Mouse (Mus musculus): ENCODE results near the gene Prkar1b. TPM values are rescaled to one million over a fixed set of nuclear protein-coding genes. Genes with fewer than 3 reads are reported as not detected.

Gene Prkar1b
- polyA plus RNA-seq, 1 experiment from 2014 or later, result 19.5 TPM

DNA sequence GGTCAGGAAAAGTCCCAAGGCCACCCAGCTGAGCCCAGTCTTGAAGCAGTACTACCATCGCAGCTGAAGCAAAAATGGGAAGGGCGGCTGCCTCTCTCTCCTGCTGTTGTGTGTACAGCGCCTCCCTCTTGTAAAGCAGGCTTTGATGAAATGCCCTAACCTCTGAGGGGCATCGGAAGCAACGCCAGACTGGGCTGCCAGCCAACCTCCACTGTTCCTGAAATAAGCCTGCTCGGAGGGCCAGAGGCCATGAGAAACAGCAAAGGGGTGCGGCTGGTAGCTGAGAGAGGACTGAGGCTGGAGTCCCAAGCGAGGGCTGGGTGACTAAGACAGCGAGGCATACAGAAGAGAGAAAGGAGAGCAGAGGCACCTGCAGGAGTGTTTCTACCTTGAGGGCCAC is 161.0 kb downstream of the Prkar1b start:
- Histone ChIP-seq H3K27ac (ENCODE audit: low read length) (peak overlapping the region; percentile 36; the same call in 1 of the 2 replicates), H3K9me3 (ENCODE audit: control insufficient read depth, low read depth, low read length) (no peaks in the 10 kb centered on the region), H3K4me1 (ENCODE audit: control insufficient read depth, insufficient read depth, low read length) (peaks cover 17% of the 10 kb centered on the region; the same call in 1 of the 2 replicates), H3K9ac (replicated peaks; ENCODE audit: low read depth, low read length) (no peak overlapping the region), H3K4me3 (ENCODE audit: low read depth, low read length) (no peak overlapping the region), H3K27me3 (ENCODE audit: control insufficient read depth, insufficient read depth, low read length) (no peaks in the 10 kb centered on the region), H3K36me3 (ENCODE audit: control insufficient read depth, insufficient read depth, low read length) (peaks cover 32% of the 10 kb centered on the region; the same call in 1 of the 2 replicates), H3K4me2 (replicated peaks; ENCODE audit: low read depth, low read length) (no peak overlapping the region)
- WGBS, result 31% methylated on average over 9 of the region's 9 CpGs
- peak; percentile 35; the same call in 1 of the 2 replicates for ATAC-seq (ENCODE audit: insufficient number of reproducible peaks, insufficient read depth, low FRiP score, low read depth)

GRCm38 (mm10) chr5:138987994-138988393 is 161.8 kb downstream of the Prkar1b start:
- H3K4me3 ChIP-seq (ENCODE audit: low read depth, low read length), result no peak overlapping the region

GRCm38 (mm10) chr5:138981921-138982320 is 167.9 kb downstream of the Prkar1b start:
- Histone ChIP-seq H3K4me3 (ENCODE audit: low read depth, low read length) (no peak overlapping the region), H3K27ac (ENCODE audit: low read length) (no peak overlapping the region), H3K4me2 (replicated peaks; ENCODE audit: low read depth, low read length) (no peak overlapping the region), H3K9ac (replicated peaks; ENCODE audit: low read depth, low read length) (no peak overlapping the region), H3K4me1 (ENCODE audit: control insufficient read depth, insufficient read depth, low read length) (no peaks in the 10 kb centered on the region), H3K36me3 (ENCODE audit: control insufficient read depth, insufficient read depth, low read length) (peaks cover 28% of the 10 kb centered on the region; the same call in 1 of the 2 replicates), H3K27me3 (ENCODE audit: control insufficient read depth, insufficient read depth, low read length) (no peaks in the 10 kb centered on the region), H3K9me3 (ENCODE audit: control insufficient read depth, low read depth, low read length) (no peaks in the 10 kb centered on the region)
- 68% methylated on average over 9 of the region's 9 CpGs for WGBS
- no peak for ATAC-seq (ENCODE audit: insufficient number of reproducible peaks, insufficient read depth, low FRiP score, low read depth)

More at GRCm38 (mm10) chr5:138987994-138988393, 161.8 kb downstream of the Prkar1b start:
- Histone ChIP-seq H3K27ac (ENCODE audit: low read length) (peak overlapping the region; percentile 36; the same call in 1 of the 2 replicates), H3K4me2 (replicated peaks; ENCODE audit: low read depth, low read length) (no peak overlapping the region), H3K4me1 (ENCODE audit: control insufficient read depth, insufficient read depth, low read length) (peaks cover 11% of the 10 kb centered on the region; the same call in 1 of the 2 replicates), H3K27me3 (ENCODE audit: control insufficient read depth, insufficient read depth, low read length) (no peaks in the 10 kb centered on the region), H3K9ac (replicated peaks; ENCODE audit: low read depth, low read length) (no peak overlapping the region), H3K36me3 (ENCODE audit: control insufficient read depth, insufficient read depth, low read length) (peaks cover 33% of the 10 kb centered on the region; the same call in 1 of the 2 replicates), H3K9me3 (ENCODE audit: control insufficient read depth, low read depth, low read length) (no peaks in the 10 kb centered on the region)
- no peak for ATAC-seq (ENCODE audit: insufficient number of reproducible peaks, insufficient read depth, low FRiP score, low read depth)
- 68% methylated on average over 10 of the region's 10 CpGs for WGBS

DNA sequence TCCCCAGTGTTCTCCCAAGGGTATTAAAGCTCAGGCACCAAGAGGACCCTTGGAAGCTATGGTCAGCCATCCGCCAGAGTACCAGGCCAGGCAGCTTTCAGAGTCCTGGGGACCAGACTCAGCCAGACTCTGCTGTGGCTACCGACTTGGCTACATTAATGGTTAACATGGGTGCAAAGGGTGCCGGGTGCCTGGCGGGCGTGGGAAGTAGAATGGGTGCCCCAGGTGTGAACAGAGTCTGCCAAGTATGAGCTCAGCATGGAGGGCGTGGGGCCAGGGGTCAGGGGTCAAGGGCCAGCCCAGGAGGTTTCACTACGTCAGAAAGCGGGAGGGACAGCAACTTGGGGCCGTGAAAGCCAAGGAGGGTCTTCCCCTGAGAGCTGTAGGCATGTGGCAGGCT is 169.2 kb downstream of the Prkar1b start:
- Histone ChIP-seq H3K27ac (ENCODE audit: low read length) (no peak overlapping the region), H3K36me3 (ENCODE audit: control insufficient read depth, insufficient read depth, low read length) (peaks cover 21% of the 10 kb centered on the region; the same call in 1 of the 2 replicates), H3K4me2 (replicated peaks; ENCODE audit: low read depth, low read length) (no peak overlapping the region), H3K4me3 (ENCODE audit: low read depth, low read length) (no peak overlapping the region), H3K4me1 (ENCODE audit: control insufficient read depth, insufficient read depth, low read length) (no peaks in the 10 kb centered on the region), H3K9ac (replicated peaks; ENCODE audit: low read depth, low read length) (no peak overlapping the region), H3K9me3 (ENCODE audit: control insufficient read depth, low read depth, low read length) (no peaks in the 10 kb centered on the region), H3K27me3 (ENCODE audit: control insufficient read depth, insufficient read depth, low read length) (no peaks in the 10 kb centered on the region)
- no peak for ATAC-seq (ENCODE audit: insufficient number of reproducible peaks, insufficient read depth, low FRiP score, low read depth)
- WGBS, result 81% methylated on average over 9 of the region's 9 CpGs

- Histone ChIP-seq H3K9ac (replicated peaks; ENCODE audit: low read depth, low read length) (no peak overlapping the region), H3K4me1 (ENCODE audit: control insufficient read depth, insufficient read depth, low read length) (no peaks in the 10 kb centered on the region), H3K36me3 (ENCODE audit: control insufficient read depth, insufficient read depth, low read length) (peaks cover 17% of the 10 kb centered on the region; the same call in 1 of the 2 replicates)
Observed at GRCm38 (mm10) chr5:138979840-138980239, 170.0 kb downstream of the Prkar1b start.

GRCm38 (mm10) chr5:138977759-138978158 is 172.0 kb downstream of the Prkar1b start:
- H3K4me3 ChIP-seq (ENCODE audit: low read depth, low read length), result no peak overlapping the region
- no peak overlapping the region for H3K27ac ChIP-seq (ENCODE audit: low read length)
- no peaks in the 10 kb centered on the region for H3K4me1 ChIP-seq (ENCODE audit: control insufficient read depth, insufficient read depth, low read length)
- no peak overlapping the region for H3K9ac ChIP-seq (replicated peaks; ENCODE audit: low read depth, low read length)
- H3K4me2 ChIP-seq (replicated peaks; ENCODE audit: low read depth, low read length), result no peak overlapping the region
- H3K27me3 ChIP-seq (ENCODE audit: control insufficient read depth, insufficient read depth, low read length), result no peaks in the 10 kb centered on the region
- no peaks in the 10 kb centered on the region for H3K9me3 ChIP-seq (ENCODE audit: control insufficient read depth, low read depth, low read length)
- peaks cover 10% of the 10 kb centered on the region; the same call in 1 of the 2 replicates for H3K36me3 ChIP-seq (ENCODE audit: control insufficient read depth, insufficient read depth, low read length)
- 42% methylated on average over 3 of the region's 3 CpGs for WGBS
- ATAC-seq (ENCODE audit: insufficient number of reproducible peaks, insufficient read depth, low FRiP score, low read depth), result no peak

More at GRCm38 (mm10) chr5:138979840-138980239, 170.0 kb downstream of the Prkar1b start:
- Histone ChIP-seq H3K4me2 (replicated peaks; ENCODE audit: low read depth, low read length) (no peak overlapping the region), H3K27ac (ENCODE audit: low read length) (no peak overlapping the region), H3K9me3 (ENCODE audit: control insufficient read depth, low read depth, low read length) (no peaks in the 10 kb centered on the region), H3K4me3 (ENCODE audit: low read depth, low read length) (no peak overlapping the region), H3K27me3 (ENCODE audit: control insufficient read depth, insufficient read depth, low read length) (no peaks in the 10 kb centered on the region)
- WGBS, result 64% methylated on average over 8 of the region's 8 CpGs
- ATAC-seq (ENCODE audit: insufficient number of reproducible peaks, insufficient read depth, low FRiP score, low read depth), result no peak

- Histone ChIP-seq H3K4me1 (ENCODE audit: control insufficient read depth, insufficient read depth, low read length) (peaks cover 9% of the 10 kb centered on the region), H3K9ac (replicated peaks; ENCODE audit: low read depth, low read length) (no peak overlapping the region), H3K4me2 (replicated peaks; ENCODE audit: low read depth, low read length) (no peak overlapping the region), H3K9me3 (ENCODE audit: control insufficient read depth, low read depth, low read length) (no peaks in the 10 kb centered on the region), H3K4me3 (ENCODE audit: low read depth, low read length) (no peak overlapping the region), H3K27me3 (ENCODE audit: control insufficient read depth, insufficient read depth, low read length) (no peaks in the 10 kb centered on the region), H3K36me3 (ENCODE audit: control insufficient read depth, insufficient read depth, low read length) (peaks cover 9% of the 10 kb centered on the region; the same call in 1 of the 2 replicates), H3K27ac (ENCODE audit: low read length) (no peak overlapping the region)
- ATAC-seq (ENCODE audit: insufficient number of reproducible peaks, insufficient read depth, low FRiP score, low read depth), result no peak
- 93% methylated on average over 8 of the region's 8 CpGs for WGBS
Observed at GRCm38 (mm10) chr5:138974911-138975485, 174.8 kb downstream of the Prkar1b start.

DNA sequence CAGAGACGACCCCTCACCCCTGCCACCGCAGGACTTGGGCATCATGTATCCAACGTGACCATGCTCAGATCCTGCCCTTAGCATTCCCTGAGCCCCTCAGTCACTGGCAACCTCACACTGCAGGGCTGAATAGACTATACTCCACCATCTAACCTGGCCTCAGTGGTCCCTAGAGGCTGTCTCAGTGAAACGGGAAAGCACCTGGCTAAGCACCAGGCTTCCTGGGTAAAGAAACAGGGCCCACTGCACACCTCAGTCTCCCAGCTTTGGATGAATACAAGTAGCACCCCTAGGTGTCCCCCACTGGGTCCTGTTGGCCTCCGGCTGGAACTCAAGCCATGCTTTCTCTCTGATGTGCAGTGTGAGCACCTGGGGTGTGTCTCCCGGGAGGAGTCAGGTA is 176.3 kb downstream of the Prkar1b start:
- peaks cover 9% of the 10 kb centered on the region; the same call in 1 of the 2 replicates for H3K36me3 ChIP-seq (ENCODE audit: control insufficient read depth, insufficient read depth, low read length)
- H3K4me2 ChIP-seq (replicated peaks; ENCODE audit: low read depth, low read length), result no peak overlapping the region
- H3K27ac ChIP-seq (ENCODE audit: low read length), result no peak overlapping the region
- ATAC-seq (ENCODE audit: insufficient number of reproducible peaks, insufficient read depth, low FRiP score, low read depth), result no peak
- no peaks in the 10 kb centered on the region for H3K27me3 ChIP-seq (ENCODE audit: control insufficient read depth, insufficient read depth, low read length)
- no peaks in the 10 kb centered on the region for H3K9me3 ChIP-seq (ENCODE audit: control insufficient read depth, low read depth, low read length)
- no peak overlapping the region for H3K4me3 ChIP-seq (ENCODE audit: low read depth, low read length)
- peaks cover 9% of the 10 kb centered on the region for H3K4me1 ChIP-seq (ENCODE audit: control insufficient read depth, insufficient read depth, low read length)
- WGBS, result 82% methylated on average over 6 of the region's 6 CpGs
- H3K9ac ChIP-seq (replicated peaks; ENCODE audit: low read depth, low read length), result no peak overlapping the region
